Mouse (Mus musculus): ENCODE data around the gene F11. TPM values are rescaled to one million over a fixed set of nuclear protein-coding genes. Genes with fewer than 3 reads are reported as not detected.
A peak's percentile ranks its signal among the peaks of the same experiment; 100 is the strongest.

F11 gene
- polyA plus RNA-seq, 1 experiment = not detected

DNA sequence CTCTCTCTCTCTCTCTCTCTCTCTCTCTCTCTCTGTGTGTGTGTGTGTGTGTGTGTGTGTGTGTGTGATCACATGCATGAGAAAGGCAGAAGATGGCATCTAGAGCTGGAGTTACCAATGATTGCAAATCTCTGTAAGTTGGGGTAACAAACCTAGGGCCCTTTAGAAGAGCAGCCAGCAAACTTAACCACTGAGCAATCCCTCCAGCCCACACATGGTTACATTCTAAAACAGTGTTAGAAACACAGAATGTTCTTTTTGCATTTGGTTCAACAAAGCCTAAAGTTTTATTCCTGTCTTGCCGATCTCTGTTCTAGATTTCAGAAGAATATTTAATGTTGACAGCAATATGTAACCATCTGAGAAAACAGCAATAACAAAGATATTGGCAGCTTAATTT is 8.2 kb downstream of the F11 start:
- H3K27ac ChIP-seq (ENCODE audit: insufficient read depth, low read depth, low read length) = no peak overlapping the region

DNA sequence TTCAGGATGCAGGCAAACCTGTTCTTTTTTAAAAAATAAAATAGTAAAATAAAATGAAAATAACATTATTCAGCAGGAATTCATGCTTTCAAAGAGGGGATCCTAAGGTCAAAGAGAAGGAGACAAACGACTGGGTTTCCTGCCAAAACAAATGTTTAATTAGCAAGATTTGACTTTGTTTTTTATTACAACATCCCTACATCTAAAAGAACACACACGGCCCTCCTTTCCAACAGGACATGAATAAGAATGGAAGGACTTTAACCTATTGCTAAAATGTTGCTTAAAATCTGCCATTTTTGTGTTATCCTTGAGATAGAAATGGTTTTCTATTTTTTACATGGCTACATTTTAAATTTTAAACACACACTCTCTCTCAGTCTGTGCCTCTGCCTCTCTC is 8.7 kb downstream of the F11 start:
- H3K27ac ChIP-seq (ENCODE audit: insufficient read depth, low read depth, low read length) = no peak overlapping the region
- no peaks in the 10 kb centered on the region for H3K4me1 ChIP-seq (ENCODE audit: control insufficient read depth, insufficient read depth, low read length)
- H3K4me3 ChIP-seq (ENCODE audit: insufficient read depth, low read length) = no peak overlapping the region
- TF ChIP-seq CTCF (IDR thresholded peaks at IDR 0.05; ENCODE audit: low read depth, low read length) (no peak), POLR2A (IDR thresholded peaks at IDR 0.05; ENCODE audit: borderline replicate concordance, low read depth, low read length) (no peak)

More for the DNA sequence above, 8.2 kb downstream of the F11 start:
- H3K4me3 ChIP-seq (ENCODE audit: insufficient read depth, low read length) = no peak overlapping the region
- no peaks in the 10 kb centered on the region; the same call in 1 of the 2 replicates for H3K4me1 ChIP-seq (ENCODE audit: control insufficient read depth, insufficient read depth, low read length)
- TF ChIP-seq POLR2A (IDR thresholded peaks at IDR 0.05; ENCODE audit: borderline replicate concordance, low read depth, low read length) (no peak), CTCF (IDR thresholded peaks at IDR 0.05; ENCODE audit: low read depth, low read length) (no peak)

DNA sequence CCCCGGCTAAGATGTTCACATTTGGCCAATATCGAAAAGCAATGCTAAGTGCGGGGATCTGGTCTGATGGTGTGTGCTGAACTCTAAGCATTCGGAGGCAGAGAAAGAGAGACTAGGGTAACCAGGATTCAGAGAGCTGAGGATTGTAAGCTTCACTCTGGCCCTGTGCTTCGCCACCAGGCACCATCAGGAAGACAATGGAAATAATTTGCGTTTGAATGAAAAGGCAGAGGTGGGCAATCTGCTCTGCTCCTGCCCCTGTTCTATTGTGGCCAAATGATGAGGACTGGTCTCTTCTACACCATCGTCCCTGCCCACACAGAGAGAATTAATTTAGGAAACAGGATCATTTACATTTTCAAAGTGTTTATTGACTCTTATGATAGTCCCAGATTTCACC is 15.5 kb downstream of the F11 start:
- no peak for TF ChIP-seq CTCF (IDR thresholded peaks at IDR 0.05; ENCODE audit: low read depth, low read length)
- TF ChIP-seq POLR2A (IDR thresholded peaks at IDR 0.05; ENCODE audit: borderline replicate concordance, low read depth, low read length) = no peak
- Histone ChIP-seq H3K27ac (ENCODE audit: insufficient read depth, low read depth, low read length) (no peak overlapping the region), H3K4me3 (ENCODE audit: insufficient read depth, low read length) (no peak overlapping the region), H3K4me1 (ENCODE audit: control insufficient read depth, insufficient read depth, low read length) (no peaks in the 10 kb centered on the region)

DNA sequence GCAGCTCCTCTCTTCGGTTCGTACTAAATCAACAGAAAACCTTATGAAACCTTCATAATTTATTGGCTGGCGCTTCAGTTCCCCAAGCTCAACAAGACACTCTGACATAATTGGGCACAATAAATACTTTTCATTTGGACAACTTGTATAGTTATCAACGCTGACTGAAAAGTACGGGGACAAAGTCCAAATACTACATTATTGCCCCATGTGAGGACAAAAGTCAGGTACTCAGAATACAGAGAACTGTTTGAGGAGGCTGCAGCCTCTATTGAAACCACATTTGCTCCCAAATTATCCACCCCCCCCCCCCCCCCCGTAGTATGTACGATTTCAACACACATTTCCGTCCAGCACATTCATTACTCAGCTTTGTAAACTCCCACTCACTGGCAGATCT is 22.5 kb downstream of the F11 start:
- H3K4me3 ChIP-seq (ENCODE audit: insufficient read depth, low read length) = no peak overlapping the region
- no peak overlapping the region for H3K27ac ChIP-seq (ENCODE audit: insufficient read depth, low read depth, low read length)
- TF ChIP-seq POLR2A (IDR thresholded peaks at IDR 0.05; ENCODE audit: borderline replicate concordance, low read depth, low read length) = no peak
- no peak for TF ChIP-seq CTCF (IDR thresholded peaks at IDR 0.05; ENCODE audit: low read depth, low read length)
- H3K4me1 ChIP-seq (ENCODE audit: control insufficient read depth, insufficient read depth, low read length) = no peaks in the 10 kb centered on the region

DNA sequence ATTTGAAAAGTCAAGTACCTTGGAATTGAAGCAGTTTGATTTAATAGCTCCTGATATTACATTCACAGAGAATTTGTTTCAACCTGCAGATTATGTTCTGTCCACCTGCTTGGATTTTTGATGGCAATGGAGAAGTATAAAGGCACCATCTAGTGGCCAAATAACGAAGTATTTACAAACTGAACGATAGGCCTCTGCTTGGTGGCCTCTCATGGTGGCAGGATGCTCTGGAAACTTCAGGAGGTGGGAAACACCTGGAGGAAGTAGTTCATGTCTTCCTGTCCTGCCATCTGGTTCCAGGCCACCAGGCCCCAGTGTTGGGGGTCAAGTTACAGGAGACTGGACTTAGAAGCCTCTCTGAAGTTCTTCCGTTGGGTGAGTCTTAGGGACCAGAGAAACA is 23.5 kb downstream of the F11 start:
- Histone ChIP-seq H3K27ac (ENCODE audit: insufficient read depth, low read depth, low read length) (no peak overlapping the region), H3K4me1 (ENCODE audit: control insufficient read depth, insufficient read depth, low read length) (no peaks in the 10 kb centered on the region), H3K4me3 (ENCODE audit: insufficient read depth, low read length) (no peak overlapping the region)
- TF ChIP-seq POLR2A (IDR thresholded peaks at IDR 0.05; ENCODE audit: borderline replicate concordance, low read depth, low read length) (no peak), CTCF (IDR thresholded peaks at IDR 0.05; ENCODE audit: low read depth, low read length) (no peak)

DNA sequence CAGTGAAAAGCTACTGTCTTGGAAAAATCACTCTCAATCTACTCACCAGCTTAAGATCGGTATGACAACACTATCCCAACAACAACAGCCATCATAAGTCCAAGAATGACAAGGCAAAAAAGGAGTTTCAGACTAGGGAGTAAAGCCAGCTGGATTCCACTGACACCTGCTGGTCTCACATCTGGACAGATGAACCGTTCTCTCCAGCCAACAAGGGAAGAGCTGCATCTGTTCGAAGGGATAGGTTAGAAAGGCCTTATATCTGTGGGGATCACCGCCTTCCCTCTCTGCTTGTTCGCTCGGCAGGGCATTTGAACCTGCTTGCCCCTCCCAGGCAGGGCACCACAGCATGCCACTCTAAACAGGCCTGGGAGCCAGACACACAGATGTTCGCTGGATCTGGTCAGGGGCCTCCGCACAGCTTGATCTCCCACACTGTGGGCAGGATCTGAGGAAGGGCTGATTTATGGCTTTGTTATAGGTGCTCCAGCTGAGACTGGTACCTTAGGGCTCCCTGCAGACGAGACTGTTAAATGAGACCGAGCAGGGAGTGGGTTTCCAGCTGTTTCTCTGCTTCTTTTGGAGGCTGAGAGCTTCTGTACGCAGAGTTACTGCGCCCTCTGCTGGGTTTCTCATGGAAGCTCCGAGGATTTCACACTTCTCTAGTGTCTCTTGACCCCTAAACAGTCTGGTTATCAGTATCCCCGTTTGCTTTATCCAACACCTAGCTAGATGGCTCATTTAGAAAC is 25.5 kb downstream of the F11 start:
- Histone ChIP-seq H3K4me3 (ENCODE audit: insufficient read depth, low read length) (no peak overlapping the region), H3K27ac (ENCODE audit: insufficient read depth, low read depth, low read length) (no peak overlapping the region), H3K4me1 (ENCODE audit: control insufficient read depth, insufficient read depth, low read length) (no peaks in the 10 kb centered on the region)
- TF ChIP-seq POLR2A (IDR thresholded peaks at IDR 0.05; ENCODE audit: borderline replicate concordance, low read depth, low read length) = no peak
- peak; percentile 54 for TF ChIP-seq CTCF (IDR thresholded peaks at IDR 0.05; ENCODE audit: low read depth, low read length)

DNA sequence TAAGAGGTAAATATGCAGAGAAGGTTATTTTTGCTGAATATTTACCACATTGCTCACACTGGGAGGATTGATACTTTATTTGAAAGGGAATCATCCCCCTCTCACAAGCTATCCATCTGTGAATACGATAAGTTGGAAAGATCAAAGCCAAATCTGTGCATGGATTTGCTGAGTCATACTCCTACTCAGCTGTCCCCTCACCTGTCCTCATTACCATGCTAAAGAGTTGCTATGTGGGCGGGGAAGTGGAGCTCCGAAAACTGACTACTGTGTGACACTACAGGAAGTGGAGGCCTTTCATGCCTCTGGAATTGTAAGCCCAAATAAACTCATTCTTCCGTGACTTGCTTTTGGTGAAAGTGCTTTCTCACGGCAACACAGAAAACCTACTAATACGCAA is 26.6 kb downstream of the F11 start:
- Histone ChIP-seq H3K4me3 (ENCODE audit: insufficient read depth, low read length) (no peak overlapping the region), H3K27ac (ENCODE audit: insufficient read depth, low read depth, low read length) (no peak overlapping the region), H3K4me1 (ENCODE audit: control insufficient read depth, insufficient read depth, low read length) (no peaks in the 10 kb centered on the region)
- TF ChIP-seq CTCF (IDR thresholded peaks at IDR 0.05; ENCODE audit: low read depth, low read length) = no peak
- TF ChIP-seq POLR2A (IDR thresholded peaks at IDR 0.05; ENCODE audit: borderline replicate concordance, low read depth, low read length) = no peak

DNA sequence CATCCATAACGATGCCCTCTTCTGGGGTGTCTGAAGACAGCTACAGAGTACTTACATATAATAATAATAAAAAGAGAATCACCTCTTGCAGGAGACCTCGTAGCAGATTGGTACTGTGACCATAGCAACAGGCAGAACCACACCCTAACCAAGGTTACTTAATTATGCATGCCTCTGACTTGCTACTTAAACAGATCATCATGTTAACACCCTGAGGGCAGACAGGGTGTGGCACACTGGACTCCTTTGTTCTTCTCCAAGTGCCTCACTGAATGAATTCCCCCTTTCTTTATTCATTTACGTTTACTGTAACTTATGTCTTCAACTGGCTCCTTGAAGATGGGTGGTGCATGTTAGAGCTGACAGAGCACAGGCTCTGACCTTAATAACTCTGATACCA is 28.6 kb downstream of the F11 start:
- TF ChIP-seq POLR2A (IDR thresholded peaks at IDR 0.05; ENCODE audit: borderline replicate concordance, low read depth, low read length) (no peak), CTCF (IDR thresholded peaks at IDR 0.05; ENCODE audit: low read depth, low read length) (no peak)
- H3K4me3 ChIP-seq (ENCODE audit: insufficient read depth, low read length) = no peak overlapping the region
- H3K27ac ChIP-seq (ENCODE audit: insufficient read depth, low read depth, low read length) = no peak overlapping the region
- H3K4me1 ChIP-seq (ENCODE audit: control insufficient read depth, insufficient read depth, low read length) = no peaks in the 10 kb centered on the region

DNA sequence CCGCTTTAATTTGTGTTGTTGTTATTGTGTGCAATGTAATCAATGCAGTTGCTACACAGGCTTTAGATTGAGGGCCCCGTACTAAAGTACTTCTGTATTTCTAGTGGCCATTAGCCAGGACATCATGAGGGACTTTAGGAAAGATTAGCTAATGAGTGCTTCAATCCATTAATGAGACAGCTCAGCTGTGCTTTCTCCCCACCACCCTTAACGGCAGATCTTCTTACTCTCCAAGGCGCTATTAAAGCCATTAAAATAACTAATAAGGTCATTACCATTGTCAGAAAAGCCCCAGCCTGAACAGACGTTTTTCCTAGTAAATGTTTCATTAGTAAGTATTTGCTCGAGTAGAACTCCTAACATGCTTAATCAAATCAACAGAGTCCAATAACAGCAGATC is 59.4 kb downstream of the F11 start:
- Histone ChIP-seq H3K4me3 (ENCODE audit: insufficient read depth, low read length) (no peak overlapping the region), H3K27ac (ENCODE audit: insufficient read depth, low read depth, low read length) (no peak overlapping the region), H3K4me1 (ENCODE audit: control insufficient read depth, insufficient read depth, low read length) (no peaks in the 10 kb centered on the region)
- no peak for TF ChIP-seq POLR2A (IDR thresholded peaks at IDR 0.05; ENCODE audit: borderline replicate concordance, low read depth, low read length)
- no peak for TF ChIP-seq CTCF (IDR thresholded peaks at IDR 0.05; ENCODE audit: low read depth, low read length)

DNA sequence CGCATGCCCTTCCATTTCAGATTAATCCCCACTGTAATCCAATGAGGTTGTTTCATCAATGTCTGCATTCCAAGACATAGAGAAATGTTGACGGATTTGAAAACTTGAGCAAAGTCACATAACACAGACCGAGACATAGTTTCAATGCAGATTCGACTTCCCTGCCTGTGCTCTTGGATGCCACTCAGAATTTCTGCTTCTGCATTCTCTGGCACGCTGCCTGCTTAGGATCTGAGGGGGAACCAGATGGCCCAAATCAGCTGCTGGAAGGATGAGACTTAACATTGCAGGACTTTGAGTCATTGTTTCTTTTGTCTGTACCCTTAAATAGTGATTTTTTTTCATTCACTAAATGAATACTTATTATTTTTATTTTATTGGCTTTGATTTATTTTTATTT is 60.2 kb downstream of the F11 start:
- H3K27ac ChIP-seq (ENCODE audit: insufficient read depth, low read depth, low read length) = no peak overlapping the region
- H3K4me3 ChIP-seq (ENCODE audit: insufficient read depth, low read length) = no peak overlapping the region
- TF ChIP-seq CTCF (IDR thresholded peaks at IDR 0.05; ENCODE audit: low read depth, low read length) (no peak), POLR2A (IDR thresholded peaks at IDR 0.05; ENCODE audit: borderline replicate concordance, low read depth, low read length) (no peak)
- H3K4me1 ChIP-seq (ENCODE audit: control insufficient read depth, insufficient read depth, low read length) = no peaks in the 10 kb centered on the region
